Mouse (Mus musculus) layer of hippocampus, postnatal 14 days (tissue): Measurements from ENCODE around the gene Acsbg2. TPM values are rescaled to one million over a fixed set of nuclear protein-coding genes. Genes with fewer than 3 reads are reported as not detected.

ENCODE experiments used
- DNase-seq, 2 experiments: peaks; one replicate each; pipeline ENCODE4 v3.0.0; 2021 to 2022; ENCODE audit warnings: low spot score in 2 of 2, mixed read lengths in 1 of 2
- total RNA-seq, 2 experiments: library from RNA; stranded (reverse); gene quantifications; 2 replicates each; pipeline ENCODE4 v1.2.3; 2021

The Acsbg2 gene
- total RNA-seq, 2 experiments from 2014 or later = not detected

GRCm38 (mm10) chr17:56872512-56872911, 1.7 kb downstream of the Acsbg2 start:
- no peak for DNase-seq

- no peak for DNase-seq
Measured at GRCm38 (mm10) chr17:56871767-56872166, 2.5 kb downstream of the Acsbg2 start.

DNA sequence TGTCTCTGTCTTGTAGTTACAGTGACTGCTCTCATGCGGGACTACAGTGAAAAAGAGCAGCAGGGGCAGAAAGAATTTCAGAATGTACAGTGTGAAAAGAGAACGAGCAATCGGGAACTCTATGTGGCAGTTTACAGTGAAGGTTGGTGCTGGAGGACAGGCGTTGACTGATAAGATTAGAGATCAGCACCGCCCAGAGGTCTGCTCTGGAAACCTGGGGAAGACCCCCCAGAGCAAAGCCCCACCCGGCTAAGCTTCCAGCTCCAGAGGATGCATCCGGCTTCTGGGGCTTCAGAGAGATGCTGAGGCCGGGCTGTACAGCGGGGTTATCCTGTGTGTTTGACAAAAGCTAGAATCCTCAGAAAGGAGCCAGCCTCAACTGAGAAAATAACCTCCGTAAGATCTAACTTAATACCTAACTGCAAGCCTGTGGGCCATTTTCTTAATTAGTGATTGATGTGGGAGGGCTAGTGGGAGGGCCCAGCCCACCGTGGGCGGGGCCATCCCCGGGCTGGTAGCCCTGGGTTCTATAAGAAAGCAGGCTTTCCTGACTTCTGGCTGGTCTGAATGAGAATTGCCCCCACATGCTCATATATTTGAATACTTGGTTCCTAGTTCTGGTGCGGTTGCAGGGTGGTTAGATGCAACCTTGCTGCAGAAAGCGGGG, 3.8 kb downstream of the Acsbg2 start:
- no peak for DNase-seq

- no peak for DNase-seq
Measured at GRCm38 (mm10) chr17:56869481-56869977, 4.7 kb downstream of the Acsbg2 start.

GRCm38 (mm10) chr17:56866071-56866470, 8.2 kb downstream of the Acsbg2 start:
- DNase-seq = no peak

GRCm38 (mm10) chr17:56861197-56861596, 13.1 kb downstream of the Acsbg2 start:
- no peak for DNase-seq

- DNase-seq = no peak
Measured at GRCm38 (mm10) chr17:56858922-56859321, 15.3 kb downstream of the Acsbg2 start.

DNA sequence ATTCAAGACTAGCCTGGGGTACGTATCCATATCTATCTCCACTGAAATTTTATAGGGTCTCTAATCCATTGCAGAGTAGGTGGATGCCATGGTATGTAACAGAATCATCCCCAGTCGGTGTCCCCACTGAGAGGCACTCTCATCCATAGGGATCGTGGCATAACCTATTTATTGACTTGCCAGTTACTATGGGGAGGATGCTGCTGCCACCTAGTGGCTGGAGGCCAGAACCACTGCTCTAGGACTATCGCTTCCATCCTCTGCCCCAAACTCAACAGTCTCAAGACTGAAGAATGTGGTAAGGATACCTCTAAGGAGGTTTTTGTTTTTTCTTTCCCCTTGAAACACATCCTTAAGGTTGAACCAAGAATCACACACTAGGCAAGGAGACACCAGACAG, 16.0 kb downstream of the Acsbg2 start:
- DNase-seq = peak in 1 of 2 experiments; percentile 37

DNA sequence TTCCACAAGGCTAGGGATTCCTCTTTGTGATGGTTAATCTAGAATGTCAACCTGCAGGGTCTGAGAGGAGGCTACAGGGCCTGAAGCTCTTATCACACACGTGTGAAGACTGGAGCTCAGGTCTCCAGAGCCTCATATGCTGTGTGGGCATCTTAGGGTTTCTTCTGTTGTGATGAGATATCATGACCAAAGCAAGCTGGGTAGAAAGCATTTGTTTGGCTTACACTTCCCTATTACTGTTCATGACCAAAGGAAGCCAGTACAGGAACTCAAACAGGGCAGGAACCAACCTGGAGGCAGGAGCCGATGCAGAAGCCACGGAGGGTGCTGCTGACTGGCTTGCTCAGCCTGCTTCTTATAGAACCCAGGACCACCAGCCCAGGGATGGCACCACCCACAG, 18.8 kb downstream of the Acsbg2 start:
- DNase-seq = no peak

- no peak for DNase-seq
Measured at GRCm38 (mm10) chr17:56851167-56851566, 23.1 kb downstream of the Acsbg2 start.

GRCm38 (mm10) chr17:56849710-56850109, 24.5 kb downstream of the Acsbg2 start:
- DNase-seq = no peak

- DNase-seq = no peak
Measured at GRCm38 (mm10) chr17:56848785-56849184, 25.5 kb downstream of the Acsbg2 start.

DNA sequence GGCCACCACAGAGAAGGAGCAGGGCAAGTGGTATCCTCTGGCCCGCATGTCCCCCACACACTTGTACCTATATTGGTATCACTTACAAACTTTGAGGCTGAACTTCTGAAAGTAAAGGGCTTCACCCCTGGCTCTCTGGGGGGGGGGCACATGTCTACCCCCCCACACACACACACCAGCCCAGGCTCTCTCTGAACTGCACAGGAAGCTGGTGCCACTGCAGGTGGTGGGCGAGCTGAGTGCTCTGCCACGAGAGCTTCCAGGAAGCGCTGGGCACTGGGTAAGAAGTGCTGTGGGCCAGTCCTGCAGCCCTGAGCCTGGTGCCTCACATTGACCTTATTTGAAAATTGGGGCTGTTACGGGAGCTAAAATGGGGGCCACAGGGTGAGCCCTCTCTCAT, 30.6 kb downstream of the Acsbg2 start:
- no peak for DNase-seq

DNA sequence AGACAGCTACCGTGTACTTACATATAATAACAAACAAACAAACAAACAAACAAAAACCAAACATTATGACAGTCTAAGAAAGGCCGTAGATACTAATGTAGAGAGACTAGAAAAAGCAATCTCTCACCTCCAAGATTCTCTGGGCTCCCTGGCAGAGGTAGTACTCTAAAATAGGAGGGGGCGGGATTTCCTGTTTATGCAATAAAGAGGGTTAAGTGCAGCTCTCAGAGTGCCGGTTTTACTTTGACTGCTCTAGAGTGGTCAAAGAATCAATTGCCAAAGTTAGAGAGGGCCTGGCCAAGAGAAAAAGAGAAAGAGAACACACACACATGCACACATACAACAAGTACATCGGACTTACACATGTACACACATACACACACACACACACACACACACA, 32.1 kb downstream of the Acsbg2 start:
- no peak for DNase-seq

DNA sequence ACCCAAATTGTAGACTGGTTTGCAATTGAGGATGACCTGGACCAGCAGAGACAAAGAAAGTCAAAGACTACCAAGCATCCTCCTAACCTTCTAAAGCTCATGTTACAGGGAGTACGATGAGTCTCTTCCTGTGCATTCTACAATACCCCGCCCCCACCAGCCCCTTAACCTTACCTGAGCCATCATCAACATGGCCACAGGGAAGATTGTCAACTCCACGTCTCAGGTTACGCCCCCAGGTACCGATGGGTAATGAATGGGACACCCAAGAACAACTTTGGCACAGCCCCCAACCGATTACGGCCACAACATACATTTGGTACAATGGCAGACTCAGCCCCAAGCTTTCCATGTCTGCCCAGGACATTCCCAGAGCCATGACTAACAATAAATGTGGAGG, 33.7 kb downstream of the Acsbg2 start:
- DNase-seq = no peak

DNA sequence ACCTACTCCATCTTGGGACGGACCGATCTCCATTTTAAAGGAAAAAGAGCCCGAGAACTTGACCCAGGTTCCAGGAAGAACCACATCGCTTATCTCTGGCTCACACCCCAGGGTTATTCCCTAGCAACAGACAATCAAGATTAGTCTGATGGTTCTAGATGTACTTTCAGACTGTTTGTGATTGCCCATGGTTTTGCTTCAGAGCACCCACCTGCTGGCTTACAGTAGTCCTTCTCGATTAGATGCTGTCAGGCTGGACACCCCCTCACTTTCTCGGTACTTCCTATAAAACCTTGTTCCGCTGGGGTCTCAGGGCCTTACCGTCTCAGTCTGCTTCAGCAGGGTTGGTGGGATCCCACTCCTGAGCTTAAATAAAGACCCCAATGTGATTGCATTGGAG, 37.9 kb downstream of the Acsbg2 start:
- DNase-seq = no peak

DNA sequence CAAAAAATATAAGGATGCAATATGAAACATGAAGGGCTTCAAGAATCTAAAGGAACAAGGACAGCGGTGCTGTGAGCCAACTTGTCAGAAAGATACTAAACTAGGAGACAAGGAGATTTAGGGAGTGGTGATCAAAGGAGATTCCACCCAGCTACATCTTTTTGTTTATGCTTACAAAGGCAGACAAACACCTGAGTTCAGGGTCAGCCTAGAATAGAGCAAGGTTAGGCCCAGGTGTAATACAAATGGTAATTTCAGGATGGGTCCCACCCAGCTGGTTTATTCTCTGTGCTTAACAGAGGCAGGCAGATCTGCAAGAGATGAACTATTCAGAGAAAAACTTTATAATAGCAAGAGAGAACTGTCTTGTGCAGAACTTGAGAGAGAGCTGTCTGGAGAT, 40.9 kb downstream of the Acsbg2 start:
- DNase-seq = no peak

DNA sequence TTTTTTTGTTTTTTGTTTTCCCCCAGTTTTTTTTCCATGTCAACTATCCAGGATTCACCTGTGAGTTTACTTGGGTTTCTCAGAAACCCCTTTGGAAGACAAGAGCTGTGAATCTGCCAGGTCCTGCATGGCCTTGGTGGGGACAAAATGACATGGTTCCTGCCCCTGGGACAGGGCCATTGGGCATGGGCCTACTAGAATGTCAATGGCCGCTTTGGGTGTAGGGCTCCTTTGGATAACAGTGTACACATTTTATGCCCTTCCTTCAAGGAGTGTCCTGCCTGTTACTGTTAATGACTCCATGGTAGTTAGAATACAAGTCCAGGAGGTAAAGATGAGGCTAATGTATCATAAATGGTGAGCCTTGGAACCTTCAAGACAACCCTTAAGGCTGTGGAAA, 41.3 kb downstream of the Acsbg2 start:
- no peak for DNase-seq

GRCm38 (mm10) chr17:56831111-56831816, 43.0 kb downstream of the Acsbg2 start:
- peak; percentile 95 to 99 for DNase-seq

GRCm38 (mm10) chr17:56830411-56831110, 43.7 kb downstream of the Acsbg2 start, which contains the start of gene Rfx2:
TSS of gene Rfx2 (minus strand) at chr17:56831013.
- no peak for DNase-seq

- DNase-seq = no peak
Measured at GRCm38 (mm10) chr17:56829795-56830194, 44.5 kb downstream of the Acsbg2 start.

- no peak for DNase-seq
Measured at GRCm38 (mm10) chr17:56829171-56829570, 45.1 kb downstream of the Acsbg2 start.
